Mouse (Mus musculus): ENCODE results near the gene 1500011B03Rik.

- TF ChIP-seq CTCF (conservative IDR thresholded peaks at IDR 0.05; ENCODE audit: insufficient read depth, insufficient read length, low read depth, low read length) (no peak), POLR2A (IDR thresholded peaks at IDR 0.05; ENCODE audit: low read depth, low read length) (no peak)
These were observed 42.0 kb upstream of the 1500011B03Rik start for GRCm38 (mm10) chr5:114865279-114865678.
